Mouse (Mus musculus): ENCODE measurements around the gene Dvl1.

Gene Dvl1

GRCm38 (mm10) chr4:155908751-155909150, 61.5 kb downstream of the Dvl1 start:
- no peak for DNase-seq (ENCODE audit: low read depth)
